Mouse (Mus musculus) gastrocnemius, adult 2 months (tissue): Measurements from ENCODE around the gene 4930451I11Rik. TPM values are rescaled to one million over a fixed set of nuclear protein-coding genes. Genes with fewer than 3 reads are reported as not detected.

Source experiments
- DNase-seq: peaks from one replicate; pipeline ENCODE4 v3.0.0; 2022
- H3K27ac ChIP-seq: fragments of 200-600 bp; 2 replicates; pipeline ENCODE4 v1.8.1; 2022; ENCODE audit warnings: mild to moderate bottlenecking
- H3K4me3 ChIP-seq: fragments of 200-600 bp; 2 replicates; pipeline ENCODE4 v1.8.1; 2022; ENCODE audit warnings: mild to moderate bottlenecking, moderate library complexity
- CTCF ChIP-seq: fragments of 200-600 bp; IDR thresholded peaks from 2 replicates; pipeline ENCODE4 v1.8.1; 2022; ENCODE audit warnings: antibody characterized with exemption, mild to moderate bottlenecking, moderate library complexity
- intact Hi-C: fragments of 180-260 bp; cut with DNase I; formaldehyde crosslinking; loops from one replicate; pipeline ENCODE4 v1.15.1; 2025
- total RNA-seq, 2 experiments: library from RNA; stranded (reverse); gene quantifications; 2 replicates each; pipeline ENCODE4 v1.2.3; 2021

The 4930451I11Rik gene
- total RNA-seq, 2 experiments from 2014 or later = not detected

GRCm38 (mm10) chr7:126823940-126824339, 7.5 kb downstream of the 4930451I11Rik start:
- TF ChIP-seq CTCF = no peak
- Histone ChIP-seq H3K27ac (peak overlapping the region; percentile 87), H3K4me3 (peak overlapping the region; percentile 80)
- intact Hi-C loops = loop anchor here (5.0 kb wide), 3 partner anchors 38 to 203 kb away; partner anchors contain the start of genes Hirip3, Ino80e, Maz and Taok2
- DNase-seq = no peak

GRCm38 (mm10) chr7:126823202-126823711, 8.2 kb downstream of the 4930451I11Rik start:
- Histone ChIP-seq H3K27ac (peak overlapping the region; percentile 87), H3K4me3 (peak overlapping the region; percentile 80)
- intact Hi-C loops = loop anchor here (5.0 kb wide), 3 partner anchors 39 to 204 kb away; partner anchors contain the start of genes Hirip3, Ino80e, Maz and Taok2
- TF ChIP-seq CTCF = no peak
- peak; percentile 43 for DNase-seq

- peak; percentile 48 for DNase-seq
- Histone ChIP-seq H3K27ac (peak overlapping the region; percentile 87), H3K4me3 (peak overlapping the region; percentile 80)
- intact Hi-C loops = loop anchor here (5.0 kb wide), 3 partner anchors 40 to 205 kb away; partner anchors contain the start of genes Hirip3, Ino80e, Maz and Taok2
- no peak for TF ChIP-seq CTCF
Observed at GRCm38 (mm10) chr7:126822741-126823140, 8.7 kb downstream of the 4930451I11Rik start.

- H3K27ac ChIP-seq = peak overlapping the region; percentile 87
- TF ChIP-seq CTCF = peak; percentile 99
Observed at GRCm38 (mm10) chr7:126821835-126822511, 9.5 kb downstream of the 4930451I11Rik start.

GRCm38 (mm10) chr7:126818818-126819217, 12.6 kb downstream of the 4930451I11Rik start:
- Histone ChIP-seq H3K27ac (no peak overlapping the region), H3K4me3 (no peak overlapping the region)
- peak; percentile 25; the same call in 1 of the 2 replicates for TF ChIP-seq CTCF
- intact Hi-C loops = no loop called here
- DNase-seq = no peak

More at GRCm38 (mm10) chr7:126821835-126822511, 9.5 kb downstream of the 4930451I11Rik start:
- peak; percentile 86 for DNase-seq
- H3K4me3 ChIP-seq = peak overlapping the region; percentile 80
- intact Hi-C loops = loop anchor here (1.0 to 5.0 kb wide), 4 partner anchors 40 to 205 kb away; partner anchors contain the start of genes Hirip3, Ino80e, Maz and Taok2

GRCm38 (mm10) chr7:126817595-126817994, 13.8 kb downstream of the 4930451I11Rik start:
- no peak for DNase-seq
- no peak overlapping the region for H3K4me3 ChIP-seq
- TF ChIP-seq CTCF = no peak
- intact Hi-C loops = no loop called here
- no peak overlapping the region for H3K27ac ChIP-seq

- H3K4me3 ChIP-seq = no peak overlapping the region
- intact Hi-C loops = no loop called here
- DNase-seq = peak; percentile 48
- TF ChIP-seq CTCF = no peak
- H3K27ac ChIP-seq = peak overlapping the region; percentile 31; the same call in 1 of the 2 replicates
Observed at GRCm38 (mm10) chr7:126816494-126816893, 14.9 kb downstream of the 4930451I11Rik start.

GRCm38 (mm10) chr7:126815726-126816222, 15.7 kb downstream of the 4930451I11Rik start:
- DNase-seq = no peak
- no peak for TF ChIP-seq CTCF
- intact Hi-C loops = no loop called here
- H3K4me3 ChIP-seq = no peak overlapping the region
- H3K27ac ChIP-seq = 0 out of 2 replicates have a peak overlapping the region, but pooled peaks have one; percentile 24

- TF ChIP-seq CTCF = no peak
- intact Hi-C loops = no loop called here
- Histone ChIP-seq H3K27ac (peak overlapping the region; percentile 99), H3K4me3 (peak overlapping the region; percentile 85)
- DNase-seq = no peak
Observed at GRCm38 (mm10) chr7:126809723-126810369, 21.6 kb downstream of the 4930451I11Rik start.

- DNase-seq = peak; percentile 93
- Histone ChIP-seq H3K27ac (peak overlapping the region; percentile 99), H3K4me3 (peak overlapping the region; percentile 85)
- peak; percentile 11; the same call in 1 of the 2 replicates for TF ChIP-seq CTCF
- intact Hi-C loops = no loop called here
Observed at GRCm38 (mm10) chr7:126808703-126809455, 22.6 kb downstream of the 4930451I11Rik start.

GRCm38 (mm10) chr7:126807405-126807804, 24.0 kb downstream of the 4930451I11Rik start:
- intact Hi-C loops = no loop called here
- peak overlapping the region; percentile 99 for H3K27ac ChIP-seq
- DNase-seq = peak; percentile 84
- peak overlapping the region; percentile 85 for H3K4me3 ChIP-seq
- TF ChIP-seq CTCF = no peak

- Histone ChIP-seq H3K27ac (peak overlapping the region; percentile 99), H3K4me3 (peak overlapping the region; percentile 85)
- intact Hi-C loops = no loop called here
- DNase-seq = peak; percentile 80
- TF ChIP-seq CTCF = no peak
Observed at GRCm38 (mm10) chr7:126806956-126807355, 24.5 kb downstream of the 4930451I11Rik start.
